Mouse (Mus musculus): ENCODE measurements around the gene Capn12.

Gene Capn12

GRCm38 (mm10) chr7:28881199-28881598 is at the start of gene Capn12:
Gene Capn12 (plus strand): TSS chr7:28881422.
- no peak for DNase-seq

- DNase-seq: no peak
Measured at GRCm38 (mm10) chr7:28832137-28832536, 49.1 kb upstream of the Capn12 start.

- no peak for DNase-seq
Measured at GRCm38 (mm10) chr7:28833723-28834347, 47.4 kb upstream of the Capn12 start, which contains the start of gene Lgals4. Gene Lgals4 (plus strand): TSS chr7:28833854.

- DNase-seq: no peak
Measured at GRCm38 (mm10) chr7:28836936-28837335, 44.3 kb upstream of the Capn12 start.

GRCm38 (mm10) chr7:28838331-28838730 is 42.9 kb upstream of the Capn12 start:
- no peak for DNase-seq

GRCm38 (mm10) chr7:28847273-28847672 is 33.9 kb upstream of the Capn12 start:
- DNase-seq: no peak

GRCm38 (mm10) chr7:28849700-28850236 is 31.5 kb upstream of the Capn12 start:
- no peak for DNase-seq

GRCm38 (mm10) chr7:28850642-28851041 is 30.6 kb upstream of the Capn12 start:
- DNase-seq: no peak

- DNase-seq: no peak
Measured at GRCm38 (mm10) chr7:28859953-28860352, 21.3 kb upstream of the Capn12 start.

GRCm38 (mm10) chr7:28860898-28861297 is 20.3 kb upstream of the Capn12 start:
- no peak for DNase-seq

- no peak for DNase-seq
Measured at GRCm38 (mm10) chr7:28862817-28863499, 18.3 kb upstream of the Capn12 start.

- no peak for DNase-seq
Measured at GRCm38 (mm10) chr7:28863540-28863939, 17.7 kb upstream of the Capn12 start, which contains the start of gene Lgals7. Gene Lgals7 (plus strand): TSS chr7:28863853.

- no peak for DNase-seq
Measured at GRCm38 (mm10) chr7:28864288-28864750, 16.9 kb upstream of the Capn12 start.

- no peak for DNase-seq
Measured at GRCm38 (mm10) chr7:28865481-28866300, 15.5 kb upstream of the Capn12 start.

- no peak for DNase-seq
Measured at GRCm38 (mm10) chr7:28866769-28867507, 14.3 kb upstream of the Capn12 start.

- DNase-seq: peak; percentile 73
Measured at GRCm38 (mm10) chr7:28867508-28868340, 13.5 kb upstream of the Capn12 start.

- DNase-seq: no peak
Measured at GRCm38 (mm10) chr7:28870901-28871664, 10.1 kb upstream of the Capn12 start.

GRCm38 (mm10) chr7:28874565-28874964 is 6.7 kb upstream of the Capn12 start:
- no peak for DNase-seq

GRCm38 (mm10) chr7:28876099-28876498 is 5.1 kb upstream of the Capn12 start:
- DNase-seq: no peak

- no peak for DNase-seq
Measured at GRCm38 (mm10) chr7:28877155-28877554, 4.1 kb upstream of the Capn12 start.

- DNase-seq: no peak
Measured at GRCm38 (mm10) chr7:28877856-28878255, 3.4 kb upstream of the Capn12 start.

All from cerebellum, adult 8-10 months (tissue).